Mouse (Mus musculus) hindbrain, embryonic 12.5 days (tissue): Measurements from ENCODE around the gene Ercc8. TPM values are rescaled to one million over a fixed set of nuclear protein-coding genes. Genes with fewer than 3 reads are reported as not detected.

Experiments used
- ATAC-seq: fragments of 200-750 bp; cut with Nextera tagmentation; 2 replicates; pipeline ENCODE4 v1.8.0; 2017; ENCODE audit warnings: moderate TSS enrichment; ENCODE audit not compliant: low FRiP score
- H3K27ac ChIP-seq: fragments of 300-500 bp; sonication (generic); 2 replicates; pipeline ENCODE4 v1.5.1; 2016; ENCODE audit warnings: mild to moderate bottlenecking
- H3K27me3 ChIP-seq: fragments of 300-500 bp; sonication (generic); 2 replicates; pipeline ENCODE4 v1.6.1; 2016; ENCODE audit warnings: mild to moderate bottlenecking
- H3K36me3 ChIP-seq: fragments of 300-500 bp; sonication (generic); 2 replicates; pipeline ENCODE4 v1.6.1; 2016; ENCODE audit warnings: mild to moderate bottlenecking
- H3K4me1 ChIP-seq: fragments of 300-500 bp; sonication (generic); 2 replicates; pipeline ENCODE4 v1.6.1; 2016
- H3K4me2 ChIP-seq: fragments of 300-500 bp; sonication (generic); replicated peaks from 2 replicates; pipeline ENCODE4 v1.6.1; 2016; ENCODE audit warnings: mild to moderate bottlenecking
- H3K4me3 ChIP-seq: fragments of 300-500 bp; sonication (generic); 2 replicates; pipeline ENCODE4 v1.5.1; 2016; ENCODE audit warnings: mild to moderate bottlenecking
- H3K9ac ChIP-seq: fragments of 300-500 bp; sonication (generic); 2 replicates; pipeline ENCODE4 v1.6.1; 2016; ENCODE audit warnings: mild to moderate bottlenecking, moderate library complexity
- H3K9me3 ChIP-seq: fragments of 300-500 bp; sonication (generic); replicated peaks from 2 replicates; pipeline ENCODE4 v1.6.1; 2016; ENCODE audit warnings: mild to moderate bottlenecking
- WGBS: fragments of 180-500 bp; shearing (Covaris S2); methylation state at CpG from one replicate; pipeline ENCODE4 v1.1.7; 2016; 5-methylcytosine and 5-hydroxymethylcytosine counted together
- polyA plus RNA-seq: library from polyadenylated mRNA; unstranded; fragments of >200 nt; fragmentation: Nextera tagmentation; extraction: Ambion mirVana; gene quantifications from 2 replicates; pipeline ENCODE4 v1.2.1, GENCODE M21; 2016

The Ercc8 gene
- polyA plus RNA-seq, 1 experiment from 2014 or later: 21.5 TPM

GRCm38 (mm10) chr13:108129070-108129469 is 29.5 kb upstream of the Ercc8 start:
- H3K4me2 ChIP-seq: no peak overlapping the region
- no peak overlapping the region for H3K9ac ChIP-seq
- no peak for ATAC-seq
- no peak overlapping the region for H3K27ac ChIP-seq
- WGBS: 57% methylated on average over 7 of the region's 7 CpGs
- H3K4me3 ChIP-seq: no peak overlapping the region
- H3K36me3 ChIP-seq: no peaks in the 10 kb centered on the region
- no peaks in the 10 kb centered on the region for H3K9me3 ChIP-seq
- no peaks in the 10 kb centered on the region for H3K27me3 ChIP-seq
- peaks cover 5% of the 10 kb centered on the region for H3K4me1 ChIP-seq

- WGBS: 91% methylated on average over 5 of the region's 5 CpGs
- H3K4me1 ChIP-seq: 0 out of 2 replicates have a peak, but pooled peaks cover 3% of the 10 kb centered on the region
- no peak for ATAC-seq
- no peak overlapping the region for H3K4me3 ChIP-seq
- H3K9me3 ChIP-seq: no peaks in the 10 kb centered on the region
- H3K27ac ChIP-seq: no peak overlapping the region
- H3K27me3 ChIP-seq: no peaks in the 10 kb centered on the region
- H3K36me3 ChIP-seq: no peaks in the 10 kb centered on the region
- no peak overlapping the region for H3K9ac ChIP-seq
- no peak overlapping the region for H3K4me2 ChIP-seq
These were observed 27.8 kb upstream of the Ercc8 start for GRCm38 (mm10) chr13:108130737-108131136.

GRCm38 (mm10) chr13:108132031-108132819 is 26.3 kb upstream of the Ercc8 start:
- Histone ChIP-seq H3K4me2 (no peak overlapping the region), H3K27me3 (no peaks in the 10 kb centered on the region), H3K4me3 (no peak overlapping the region), H3K4me1 (0 out of 2 replicates have a peak, but pooled peaks cover 3% of the 10 kb centered on the region), H3K9me3 (no peaks in the 10 kb centered on the region), H3K9ac (no peak overlapping the region), H3K36me3 (no peaks in the 10 kb centered on the region), H3K27ac (no peak overlapping the region)
- no peak for ATAC-seq
- WGBS: 70% methylated on average over 6 of the region's 6 CpGs

GRCm38 (mm10) chr13:108135617-108136016 is 22.9 kb upstream of the Ercc8 start:
- Histone ChIP-seq H3K27ac (no peak overlapping the region), H3K4me2 (no peak overlapping the region), H3K9me3 (no peaks in the 10 kb centered on the region), H3K4me3 (no peak overlapping the region), H3K4me1 (0 out of 2 replicates have a peak, but pooled peaks cover 3% of the 10 kb centered on the region), H3K36me3 (no peaks in the 10 kb centered on the region), H3K9ac (no peak overlapping the region), H3K27me3 (no peaks in the 10 kb centered on the region)
- 83% methylated on average over 6 of the region's 6 CpGs for WGBS
- ATAC-seq: no peak

DNA sequence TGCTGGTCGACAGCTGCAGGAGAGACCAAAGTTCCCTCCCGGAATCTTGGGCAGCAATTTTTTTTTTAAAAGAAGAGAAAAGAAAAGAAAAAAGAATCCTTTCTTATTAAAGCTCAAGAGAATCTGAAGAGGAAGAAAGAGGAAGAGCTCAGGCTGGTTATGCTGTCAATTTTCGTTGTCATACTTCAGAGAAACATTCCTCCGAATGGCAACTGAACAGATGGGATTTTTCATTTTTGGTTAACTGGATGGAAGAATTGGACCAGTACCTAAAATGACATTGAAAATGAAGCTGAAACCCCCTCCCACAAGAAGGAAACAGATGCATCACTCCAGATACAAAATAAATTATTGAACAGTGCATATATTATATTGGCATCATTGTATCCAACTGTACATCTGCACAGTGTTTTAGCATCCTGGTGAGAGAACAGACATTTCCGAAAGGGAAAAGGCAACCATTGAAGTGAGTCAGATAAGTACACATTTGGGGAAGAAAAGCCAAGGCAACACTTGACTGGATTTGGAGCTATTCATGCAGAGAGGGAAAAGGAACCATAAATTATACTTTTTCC is 20.0 kb upstream of the Ercc8 start:
- H3K36me3 ChIP-seq: no peaks in the 10 kb centered on the region
- no peak overlapping the region for H3K27ac ChIP-seq
- H3K9me3 ChIP-seq: no peaks in the 10 kb centered on the region
- H3K4me1 ChIP-seq: no peaks in the 10 kb centered on the region
- no peak for ATAC-seq
- H3K4me3 ChIP-seq: no peak overlapping the region
- no peak overlapping the region for H3K4me2 ChIP-seq
- H3K9ac ChIP-seq: no peak overlapping the region
- WGBS: 90% methylated on average over 5 of the region's 5 CpGs
- no peaks in the 10 kb centered on the region for H3K27me3 ChIP-seq

DNA sequence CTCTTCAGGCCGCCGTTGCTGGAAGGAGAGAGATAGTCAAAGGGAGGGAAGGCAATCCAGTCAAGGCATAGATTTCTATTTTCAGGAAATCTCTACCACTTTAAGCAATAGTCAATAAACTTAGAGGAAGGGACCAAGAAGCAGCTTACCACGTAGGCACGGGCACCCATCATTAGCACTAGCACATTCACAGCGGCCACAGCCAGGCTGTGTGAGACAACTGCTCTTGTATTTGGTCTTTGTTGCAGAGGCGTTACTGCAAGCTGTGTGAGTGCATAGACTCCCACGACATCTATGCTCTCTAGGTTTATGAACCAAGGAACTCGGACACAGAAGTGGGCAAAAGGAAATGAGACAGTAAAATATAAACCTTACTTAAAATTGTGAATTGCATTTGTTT is 14.4 kb upstream of the Ercc8 start:
- H3K4me1 ChIP-seq: no peaks in the 10 kb centered on the region
- 91% methylated on average over 8 of the region's 8 CpGs for WGBS
- H3K27me3 ChIP-seq: no peaks in the 10 kb centered on the region

GRCm38 (mm10) chr13:108151782-108152181 is 6.7 kb upstream of the Ercc8 start:
- 0 out of 2 replicates have a peak, but pooled peaks cover 2% of the 10 kb centered on the region for H3K4me1 ChIP-seq
- H3K27ac ChIP-seq: no peak overlapping the region
- ATAC-seq: no peak
- H3K9me3 ChIP-seq: no peaks in the 10 kb centered on the region
- no peak overlapping the region for H3K9ac ChIP-seq
- no peak overlapping the region for H3K4me3 ChIP-seq
- no peaks in the 10 kb centered on the region for H3K27me3 ChIP-seq
- no peak overlapping the region for H3K4me2 ChIP-seq
- no peaks in the 10 kb centered on the region for H3K36me3 ChIP-seq

More for the DNA sequence above, 14.4 kb upstream of the Ercc8 start:
- H3K4me3 ChIP-seq: no peak overlapping the region
- H3K27ac ChIP-seq: no peak overlapping the region
- H3K9me3 ChIP-seq: no peaks in the 10 kb centered on the region
- no peak for ATAC-seq
- no peak overlapping the region for H3K4me2 ChIP-seq
- H3K9ac ChIP-seq: no peak overlapping the region
- H3K36me3 ChIP-seq: no peaks in the 10 kb centered on the region

DNA sequence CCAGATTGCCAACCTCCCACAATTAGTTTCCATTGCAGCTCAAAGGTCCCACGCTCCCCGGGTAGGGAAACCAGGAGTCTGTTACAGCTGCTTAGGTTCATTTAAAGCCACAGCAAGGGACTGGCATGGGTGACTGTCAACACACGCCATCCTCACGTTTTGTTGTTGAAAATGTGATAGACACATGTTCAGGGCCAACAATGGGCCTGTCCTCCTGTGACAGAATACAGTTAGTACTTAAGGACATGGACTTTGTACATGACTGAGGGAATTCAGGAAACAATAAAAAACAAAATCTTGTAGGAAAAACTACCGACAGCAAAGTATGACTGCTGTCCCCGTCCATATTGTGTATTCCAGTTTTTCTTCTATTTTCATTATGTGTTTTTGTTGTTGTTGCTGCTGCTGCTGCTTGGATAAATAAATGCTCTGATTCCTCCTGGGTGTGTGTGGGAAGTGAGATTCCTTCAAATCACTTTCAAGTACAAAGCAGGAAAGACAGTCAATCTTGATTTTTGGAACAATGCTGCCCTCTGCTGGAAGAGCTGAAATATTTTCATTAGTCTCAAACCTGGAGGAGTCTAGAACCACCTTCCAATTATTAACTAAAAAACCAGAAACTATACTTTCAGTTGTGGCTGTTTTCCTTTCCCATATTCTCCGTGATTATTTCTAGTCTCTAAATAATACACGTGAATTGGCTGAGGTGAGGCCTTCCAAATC is 5.7 kb upstream of the Ercc8 start:
- WGBS: 68% methylated on average over 8 of the region's 8 CpGs
- Histone ChIP-seq H3K4me2 (no peak overlapping the region), H3K27ac (no peak overlapping the region), H3K4me1 (peaks cover 6% of the 10 kb centered on the region), H3K27me3 (no peaks in the 10 kb centered on the region), H3K9me3 (no peaks in the 10 kb centered on the region), H3K4me3 (no peak overlapping the region), H3K9ac (no peak overlapping the region), H3K36me3 (no peaks in the 10 kb centered on the region)
- ATAC-seq: no peak

DNA sequence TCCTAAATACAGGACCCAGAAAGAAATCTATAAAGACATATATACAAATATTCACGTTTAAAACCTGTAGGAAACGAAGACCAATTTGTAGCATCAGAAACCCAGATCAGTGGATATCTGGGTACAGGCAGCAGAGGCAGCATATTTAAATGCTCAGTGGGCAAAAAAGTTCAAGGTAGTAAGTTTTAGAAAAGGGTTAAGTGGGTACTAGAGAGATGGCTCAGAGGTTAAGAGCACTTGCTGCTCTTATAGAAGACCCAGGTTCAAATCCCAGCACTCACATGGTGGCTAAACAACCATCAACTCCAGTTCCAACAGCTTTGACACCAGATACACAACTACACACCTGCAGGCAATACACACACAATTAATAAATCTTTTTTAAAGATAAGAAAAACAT is 1.4 kb upstream of the Ercc8 start:
- H3K4me2 ChIP-seq: no peak overlapping the region; the same call in 1 of the 2 replicates

DNA sequence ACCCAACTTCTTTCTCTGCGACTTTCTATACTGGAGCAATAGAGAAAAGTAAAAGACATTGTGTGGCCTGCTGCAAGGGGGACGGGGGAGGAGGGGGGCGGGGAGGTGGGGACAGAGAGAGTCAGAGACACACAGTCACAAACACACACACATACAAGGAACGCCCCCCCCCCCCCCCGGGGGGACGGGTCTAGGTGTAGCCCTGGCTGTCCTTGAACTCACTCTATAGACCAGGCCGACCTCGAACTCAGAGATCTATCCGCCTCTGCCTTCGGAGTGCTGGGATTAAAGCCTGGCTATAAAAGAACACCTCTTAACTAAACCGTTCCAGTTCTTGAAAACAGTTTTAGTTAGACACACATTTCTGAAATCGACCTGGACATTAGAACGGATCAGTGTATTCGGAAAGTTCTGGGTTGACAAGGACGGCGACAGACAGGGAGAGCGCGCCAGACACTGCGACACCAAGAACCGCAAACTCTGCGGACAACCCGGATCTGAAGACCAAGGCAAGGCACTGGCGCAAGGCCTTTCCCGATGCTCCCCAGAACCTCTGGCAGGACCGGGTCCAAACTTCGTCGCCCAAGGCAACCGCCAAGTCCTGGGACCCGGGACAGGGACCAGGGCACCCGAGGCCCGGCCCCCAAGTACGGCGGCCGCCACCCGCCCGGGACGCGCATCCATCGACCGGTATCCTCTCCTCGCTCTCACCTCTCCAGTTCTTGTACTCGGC is 633 bp upstream of the Ercc8 start:
- no peaks in the 10 kb centered on the region for H3K27me3 ChIP-seq
- peak overlapping the region; percentile 87 for H3K4me3 ChIP-seq
- H3K9me3 ChIP-seq: no peaks in the 10 kb centered on the region
- peak; percentile 76 for ATAC-seq
- peaks cover 15% of the 10 kb centered on the region for H3K4me1 ChIP-seq
- peak overlapping the region; percentile 77 for H3K9ac ChIP-seq
- peaks cover 8% of the 10 kb centered on the region for H3K36me3 ChIP-seq
- WGBS: 1% methylated on average over 39 of the region's 42 CpGs
- no peak overlapping the region; the same call in 1 of the 2 replicates for H3K27ac ChIP-seq
- peak overlapping the region; percentile 83 for H3K4me2 ChIP-seq

More for the DNA sequence above, 1.4 kb upstream of the Ercc8 start:
- 83% methylated on average over 2 of the region's 2 CpGs for WGBS
- Histone ChIP-seq H3K27me3 (no peaks in the 10 kb centered on the region), H3K36me3 (peaks cover 8% of the 10 kb centered on the region), H3K4me3 (0 out of 2 replicates have a peak overlapping the region, but pooled peaks have one; percentile 87), H3K9me3 (no peaks in the 10 kb centered on the region), H3K9ac (no peak overlapping the region), H3K4me1 (peaks cover 15% of the 10 kb centered on the region), H3K27ac (no peak overlapping the region)
- ATAC-seq: no peak

- WGBS: 8% methylated on average over 8 of the region's 8 CpGs
- H3K4me3 ChIP-seq: peak overlapping the region; percentile 87
- ATAC-seq: no peak
- H3K9me3 ChIP-seq: no peaks in the 10 kb centered on the region
- H3K27ac ChIP-seq: no peak overlapping the region
- peak overlapping the region; percentile 77 for H3K9ac ChIP-seq
- peak overlapping the region; percentile 83 for H3K4me2 ChIP-seq
- no peaks in the 10 kb centered on the region for H3K27me3 ChIP-seq
- peaks cover 8% of the 10 kb centered on the region for H3K36me3 ChIP-seq
- H3K4me1 ChIP-seq: peaks cover 15% of the 10 kb centered on the region
These were observed 677 bp downstream of the Ercc8 start for GRCm38 (mm10) chr13:108159241-108159575.

- no peak for ATAC-seq
- no peak overlapping the region for H3K4me3 ChIP-seq
- no peaks in the 10 kb centered on the region for H3K9me3 ChIP-seq
- no peak overlapping the region for H3K4me2 ChIP-seq
- peaks cover 8% of the 10 kb centered on the region for H3K36me3 ChIP-seq
- peaks cover 15% of the 10 kb centered on the region for H3K4me1 ChIP-seq
- no peak overlapping the region for H3K27ac ChIP-seq
- WGBS: 78% methylated on average over 7 of the region's 7 CpGs
- H3K27me3 ChIP-seq: no peaks in the 10 kb centered on the region
- no peak overlapping the region for H3K9ac ChIP-seq
These were observed 1.4 kb downstream of the Ercc8 start for GRCm38 (mm10) chr13:108159963-108160362.
